Mouse (Mus musculus) liver, embryonic 15.5 days (tissue): ENCODE results near the gene Stat5a. TPM values are rescaled to one million over a fixed set of nuclear protein-coding genes. Genes with fewer than 3 reads are reported as not detected.
A peak's percentile ranks its signal among the peaks of the same experiment; 100 is the strongest.

Experiments
- ATAC-seq: fragments of 200-750 bp; cut with Nextera tagmentation; 2 replicates; pipeline ENCODE4 v1.8.0; 2017; ENCODE audit warnings: moderate number of reproducible peaks, mild to moderate bottlenecking, moderate library complexity; ENCODE audit not compliant: insufficient read depth
- H3K27ac ChIP-seq: fragments of 300-500 bp; sonication (generic); replicated peaks from 2 replicates; pipeline ENCODE4 v1.5.1; 2015; ENCODE audit warnings: mild to moderate bottlenecking, inconsistent platforms
- H3K27me3 ChIP-seq: fragments of 300-500 bp; sonication (generic); 2 replicates; pipeline ENCODE4 v1.6.1; 2015; ENCODE audit warnings: mild to moderate bottlenecking, inconsistent platforms
- H3K36me3 ChIP-seq: fragments of 300-500 bp; sonication (generic); replicated peaks from 2 replicates; pipeline ENCODE4 v1.6.1; 2015; ENCODE audit warnings: moderate library complexity, mild to moderate bottlenecking, inconsistent platforms
- H3K4me1 ChIP-seq: fragments of 300-500 bp; sonication (generic); replicated peaks from 2 replicates; pipeline ENCODE4 v1.6.1; 2015; ENCODE audit warnings: inconsistent platforms
- H3K4me2 ChIP-seq: fragments of 300-500 bp; sonication (generic); 2 replicates; pipeline ENCODE4 v1.6.1; 2015; ENCODE audit warnings: moderate library complexity, mild to moderate bottlenecking, inconsistent platforms
- H3K4me3 ChIP-seq: fragments of 300-500 bp; sonication (generic); replicated peaks from 2 replicates; pipeline ENCODE4 v1.5.1; 2015; ENCODE audit warnings: mild to moderate bottlenecking, inconsistent platforms
- H3K9ac ChIP-seq: fragments of 300-500 bp; sonication (generic); 2 replicates; pipeline ENCODE4 v1.6.1; 2015; ENCODE audit warnings: moderate library complexity, mild to moderate bottlenecking, inconsistent platforms
- H3K9me3 ChIP-seq: fragments of 300-500 bp; sonication (generic); replicated peaks from 2 replicates; pipeline ENCODE4 v1.6.1; 2016; ENCODE audit warnings: inconsistent platforms
- WGBS: fragments of 180-500 bp; shearing (Covaris S2); methylation state at CpG from one replicate; pipeline ENCODE4 v1.1.7; 2015; ENCODE audit warnings: mixed read lengths; ENCODE audit not compliant: insufficient replicate concordance; 5-methylcytosine and 5-hydroxymethylcytosine counted together
- polyA plus RNA-seq: library from polyadenylated mRNA; unstranded; fragments of >200 nt; fragmentation: Nextera tagmentation; extraction: Ambion mirVana; gene quantifications from 2 replicates; pipeline ENCODE4 v1.2.1, GENCODE M21; 2015

Gene Stat5a
- polyA plus RNA-seq, 1 experiment from 2014 or later = 8.2 TPM

- WGBS = 1% methylated on average over 13 of the region's 13 CpGs
- Histone ChIP-seq H3K9ac (peak overlapping the region; percentile 88), H3K4me2 (peak overlapping the region; percentile 93), H3K27me3 (peaks cover 35% of the 10 kb centered on the region), H3K27ac (peak overlapping the region; percentile 88), H3K4me1 (peaks cover 60% of the 10 kb centered on the region), H3K4me3 (peak overlapping the region; percentile 87), H3K9me3 (no peaks in the 10 kb centered on the region), H3K36me3 (no peaks in the 10 kb centered on the region)
- ATAC-seq = 0 out of 2 replicates have a peak, but pooled peaks have one; percentile 4
Observed at GRCm38 (mm10) chr11:100849456-100850037, 9.6 kb upstream of the Stat5a start.

- H3K4me2 ChIP-seq = peak within 1 kb of the TSS; percentile 93
- H3K4me3 ChIP-seq = peak within 1 kb of the TSS; percentile 87
- no peaks in the 10 kb centered on the region for H3K36me3 ChIP-seq
- H3K4me1 ChIP-seq = peaks cover 62% of the 10 kb centered on the region
- 1% methylated on average over 96 of the region's 104 CpGs for WGBS
- H3K9me3 ChIP-seq = no peaks in the 10 kb centered on the region
- ATAC-seq = peak; percentile 84
- peaks cover 40% of the 10 kb centered on the region for H3K27me3 ChIP-seq
- H3K9ac ChIP-seq = peak within 1 kb of the TSS; percentile 88
- peak within 1 kb of the TSS; percentile 88 for H3K27ac ChIP-seq
Observed at GRCm38 (mm10) chr11:100850038-100850777, 8.9 kb upstream of the Stat5a start, which contains the start of gene Stat5b. Stat5b (minus strand) TSS chr11:100850724.

GRCm38 (mm10) chr11:100850778-100851528, 8.2 kb upstream of the Stat5a start:
- Histone ChIP-seq H3K4me3 (peak overlapping the region; percentile 87), H3K27ac (peak overlapping the region; percentile 88), H3K4me2 (peak overlapping the region; percentile 93), H3K9me3 (no peaks in the 10 kb centered on the region), H3K9ac (peak overlapping the region; percentile 88), H3K36me3 (no peaks in the 10 kb centered on the region), H3K27me3 (peaks cover 47% of the 10 kb centered on the region), H3K4me1 (peaks cover 60% of the 10 kb centered on the region)
- ATAC-seq = peak; percentile 45
- WGBS = 5% methylated on average over 33 of the region's 33 CpGs

- ATAC-seq = no peak
- Histone ChIP-seq H3K27ac (no peak overlapping the region), H3K9me3 (no peaks in the 10 kb centered on the region), H3K4me3 (no peak overlapping the region), H3K27me3 (peaks cover 48% of the 10 kb centered on the region), H3K4me2 (no peak overlapping the region), H3K9ac (no peak overlapping the region), H3K36me3 (no peaks in the 10 kb centered on the region), H3K4me1 (peaks cover 55% of the 10 kb centered on the region)
- WGBS = 49% methylated on average over 2 of the region's 2 CpGs
Observed at GRCm38 (mm10) chr11:100852088-100852487, 7.1 kb upstream of the Stat5a start.

GRCm38 (mm10) chr11:100853018-100853417, 6.1 kb upstream of the Stat5a start:
- no peak overlapping the region for H3K27ac ChIP-seq
- H3K36me3 ChIP-seq = no peaks in the 10 kb centered on the region
- peaks cover 49% of the 10 kb centered on the region for H3K4me1 ChIP-seq
- H3K9ac ChIP-seq = no peak overlapping the region
- peaks cover 48% of the 10 kb centered on the region for H3K27me3 ChIP-seq
- no peak overlapping the region for H3K4me3 ChIP-seq
- no peaks in the 10 kb centered on the region for H3K9me3 ChIP-seq
- H3K4me2 ChIP-seq = no peak overlapping the region
- WGBS = 53% methylated on average over 5 of the region's 5 CpGs
- no peak for ATAC-seq

GRCm38 (mm10) chr11:100854268-100854667, 4.9 kb upstream of the Stat5a start:
- Histone ChIP-seq H3K27me3 (peaks cover 48% of the 10 kb centered on the region), H3K27ac (no peak overlapping the region), H3K4me1 (peaks cover 49% of the 10 kb centered on the region), H3K36me3 (no peaks in the 10 kb centered on the region), H3K9ac (no peak overlapping the region), H3K4me2 (no peak overlapping the region), H3K4me3 (no peak overlapping the region), H3K9me3 (no peaks in the 10 kb centered on the region)
- WGBS = 53% methylated on average over 4 of the region's 4 CpGs
- no peak for ATAC-seq

GRCm38 (mm10) chr11:100855178-100855577, 4.0 kb upstream of the Stat5a start:
- Histone ChIP-seq H3K4me1 (peaks cover 51% of the 10 kb centered on the region), H3K9ac (no peak overlapping the region), H3K4me2 (no peak overlapping the region), H3K9me3 (no peaks in the 10 kb centered on the region), H3K27ac (no peak overlapping the region), H3K36me3 (no peaks in the 10 kb centered on the region), H3K27me3 (peaks cover 48% of the 10 kb centered on the region), H3K4me3 (no peak overlapping the region)
- WGBS = 73% methylated on average over 4 of the region's 4 CpGs
- no peak for ATAC-seq

GRCm38 (mm10) chr11:100857960-100858359, 1.2 kb upstream of the Stat5a start:
- no peak for ATAC-seq
- H3K9me3 ChIP-seq = no peaks in the 10 kb centered on the region
- 0 out of 2 replicates have a peak, but pooled peaks cover 4% of the 10 kb centered on the region for H3K36me3 ChIP-seq
- no peak overlapping the region for H3K27ac ChIP-seq
- H3K27me3 ChIP-seq = peaks cover 26% of the 10 kb centered on the region
- no peak overlapping the region for H3K4me2 ChIP-seq
- no peak overlapping the region for H3K9ac ChIP-seq
- H3K4me3 ChIP-seq = no peak overlapping the region
- 56% methylated on average over 6 of the region's 6 CpGs for WGBS
- H3K4me1 ChIP-seq = peaks cover 53% of the 10 kb centered on the region

GRCm38 (mm10) chr11:100859579-100860075, 476 bp downstream of the Stat5a start:
- H3K27me3 ChIP-seq = peaks cover 13% of the 10 kb centered on the region; the same call in 1 of the 2 replicates
- WGBS = 49% methylated on average over 6 of the region's 6 CpGs
- H3K36me3 ChIP-seq = peaks cover 9% of the 10 kb centered on the region; the same call in 1 of the 2 replicates
- peak overlapping the region; percentile 93 for H3K4me2 ChIP-seq
- H3K9me3 ChIP-seq = no peaks in the 10 kb centered on the region
- no peak overlapping the region for H3K9ac ChIP-seq
- H3K27ac ChIP-seq = no peak overlapping the region
- peak overlapping the region; percentile 65 for H3K4me3 ChIP-seq
- peaks cover 56% of the 10 kb centered on the region for H3K4me1 ChIP-seq
- no peak for ATAC-seq

GRCm38 (mm10) chr11:100860198-100861048, 1.3 kb downstream of the Stat5a start:
- ATAC-seq = peak; percentile 87
- H3K9me3 ChIP-seq = no peaks in the 10 kb centered on the region
- peaks cover 17% of the 10 kb centered on the region; the same call in 1 of the 2 replicates for H3K36me3 ChIP-seq
- H3K4me3 ChIP-seq = peak overlapping the region; percentile 65
- H3K9ac ChIP-seq = peak overlapping the region; percentile 68
- 1% methylated on average over 55 of the region's 55 CpGs for WGBS
- peaks cover 53% of the 10 kb centered on the region for H3K4me1 ChIP-seq
- H3K27ac ChIP-seq = peak overlapping the region; percentile 66
- peaks cover 6% of the 10 kb centered on the region; the same call in 1 of the 2 replicates for H3K27me3 ChIP-seq
- peak overlapping the region; percentile 93 for H3K4me2 ChIP-seq
